Mouse (Mus musculus) right cerebral cortex, postnatal 36 days (tissue): ENCODE measurements at regions not wholly inside any gene's neighbourhood (a gene's known extent, or its start where the extent isn't known, plus 50 kb on each side); places are given as distances from the start of the nearest gene placed in this dataset.

Source experiments
- DNase-seq, 2 experiments: peaks; one replicate each; pipeline ENCODE4 v3.0.0; 2022; ENCODE audit warnings: low spot score in 2 of 2, mixed read lengths in 1 of 2

GRCm38 (mm10) chr19:42673133-42673532 is 60.5 kb upstream of the Loxl4 start:
- peak; percentile 34 to 39 for DNase-seq

- DNase-seq = no peak
Measured at GRCm38 (mm10) chr19:42669886-42670285, 57.3 kb upstream of the Loxl4 start.

- no peak for DNase-seq
Measured at GRCm38 (mm10) chr19:42668385-42669098, 55.9 kb upstream of the Loxl4 start.

- no peak for DNase-seq
Measured at GRCm38 (mm10) chr19:42666906-42667305, 54.3 kb upstream of the Loxl4 start.
